Mouse (Mus musculus): ENCODE measurements around the gene Ift140.
A peak's percentile ranks its signal among the peaks of the same experiment; 100 is the strongest.

Ift140 gene

DNA sequence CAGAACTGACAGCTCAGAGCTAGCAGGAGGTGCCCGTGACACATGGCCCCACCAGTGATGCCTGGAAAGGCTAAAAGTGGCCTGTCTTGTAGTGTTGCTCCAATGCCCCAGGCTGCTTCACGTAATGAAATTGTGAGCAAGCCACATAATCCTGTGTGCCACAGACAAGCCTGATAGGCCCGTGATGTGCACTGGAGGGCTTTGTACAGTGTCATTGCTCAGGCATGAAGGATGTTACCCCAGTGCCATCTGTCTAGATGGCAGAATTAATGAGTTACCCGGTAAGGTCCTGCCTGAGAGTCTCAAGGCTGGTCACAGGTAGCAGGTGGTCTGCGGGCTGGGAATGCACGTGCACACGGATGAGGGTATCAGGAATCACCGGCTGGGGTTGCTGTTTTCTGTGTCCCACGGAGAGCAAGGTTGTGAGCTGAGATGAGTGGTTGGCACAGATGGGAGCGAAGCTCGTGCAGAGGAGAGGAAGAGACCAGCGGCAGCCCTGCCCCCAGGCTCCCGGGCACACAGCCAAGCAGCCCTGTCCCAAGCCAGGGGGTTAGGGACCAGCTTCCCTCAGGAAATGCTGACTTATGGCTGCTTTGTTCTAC lies 62.0 kb downstream of the Ift140 start:
- DNase-seq (ENCODE audit: low read depth, low spot score): no peak

DNA sequence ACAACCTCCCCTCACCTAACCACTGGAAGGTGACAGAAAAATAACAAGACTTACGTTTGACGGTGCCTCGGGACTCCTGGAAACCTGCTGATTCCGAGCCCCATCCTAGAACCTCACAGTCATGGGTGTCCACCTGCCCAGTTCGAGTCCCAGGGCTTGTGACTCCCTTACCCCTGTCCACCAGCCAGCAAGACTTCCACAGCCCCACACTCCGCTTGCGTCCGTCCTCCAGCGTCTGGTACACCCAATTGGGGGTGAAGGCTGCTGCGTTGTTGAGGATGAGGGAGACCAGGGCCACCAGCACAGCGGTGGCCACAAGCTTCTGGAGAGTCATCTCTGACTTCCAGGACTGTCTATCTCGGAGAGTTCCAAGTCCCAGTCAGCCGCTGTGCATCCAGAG lies 64.3 kb downstream of the Ift140 start:
- DNase-seq (ENCODE audit: low read depth, low spot score): no peak

DNA sequence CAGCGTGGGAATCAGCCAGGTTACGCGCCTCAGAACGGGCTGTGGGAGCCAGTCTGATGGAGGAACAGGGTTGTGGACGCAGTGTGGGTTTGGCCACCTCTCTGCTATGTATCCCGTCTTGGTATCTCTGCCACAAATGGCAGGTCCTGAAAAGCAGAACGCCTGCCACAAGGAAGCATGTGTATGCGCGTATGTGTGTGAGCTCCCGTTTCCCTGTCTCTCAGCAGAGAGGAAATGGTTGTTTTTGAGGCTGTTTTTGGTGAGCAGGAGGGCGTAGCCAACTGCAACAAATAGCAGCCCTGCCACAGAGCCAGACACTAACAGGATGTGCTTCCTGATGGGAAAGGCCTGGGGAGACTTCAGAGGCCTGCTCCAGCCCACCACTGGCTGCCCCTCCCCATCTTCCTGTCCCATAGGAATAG lies 65.1 kb downstream of the Ift140 start:
- no peak for DNase-seq (ENCODE audit: low read depth, low spot score)

DNA sequence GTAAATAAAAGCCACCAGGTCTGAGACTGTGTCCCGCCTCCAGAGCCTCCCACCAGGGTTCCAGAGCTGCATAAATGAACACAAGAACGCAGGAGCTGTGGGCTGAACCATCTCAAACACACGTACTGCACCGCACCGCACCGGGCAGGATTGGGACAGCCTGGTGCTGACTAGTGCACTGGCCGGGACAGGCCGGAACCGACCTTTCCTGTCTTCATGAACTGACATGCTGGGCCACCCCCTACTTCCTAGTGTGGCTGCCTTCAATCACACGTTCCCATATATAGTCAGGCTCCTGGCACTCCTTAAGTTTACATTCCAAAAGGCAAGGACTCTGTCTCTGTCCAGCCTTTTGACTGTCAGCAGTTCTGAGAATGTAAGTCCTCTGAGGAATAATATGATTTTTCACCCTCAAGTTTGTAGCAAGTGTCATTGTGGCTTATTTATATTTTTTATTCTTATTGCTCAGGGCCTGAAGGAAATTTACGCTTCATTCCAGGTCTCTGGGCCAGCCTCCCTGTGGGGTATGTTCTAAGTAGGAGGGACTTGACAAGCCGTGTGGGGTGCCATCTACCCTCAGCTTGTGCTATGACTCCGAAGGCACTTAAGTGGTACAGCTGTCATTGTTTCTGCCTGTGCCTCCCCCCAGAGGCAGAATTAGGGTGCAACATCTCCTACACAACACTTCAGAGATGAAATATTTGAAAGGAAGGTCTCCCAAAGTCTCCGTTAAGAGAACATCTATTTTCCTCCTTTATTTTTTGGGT lies 66.4 kb downstream of the Ift140 start:
- DNase-seq (ENCODE audit: low read depth, low spot score): no peak

DNA sequence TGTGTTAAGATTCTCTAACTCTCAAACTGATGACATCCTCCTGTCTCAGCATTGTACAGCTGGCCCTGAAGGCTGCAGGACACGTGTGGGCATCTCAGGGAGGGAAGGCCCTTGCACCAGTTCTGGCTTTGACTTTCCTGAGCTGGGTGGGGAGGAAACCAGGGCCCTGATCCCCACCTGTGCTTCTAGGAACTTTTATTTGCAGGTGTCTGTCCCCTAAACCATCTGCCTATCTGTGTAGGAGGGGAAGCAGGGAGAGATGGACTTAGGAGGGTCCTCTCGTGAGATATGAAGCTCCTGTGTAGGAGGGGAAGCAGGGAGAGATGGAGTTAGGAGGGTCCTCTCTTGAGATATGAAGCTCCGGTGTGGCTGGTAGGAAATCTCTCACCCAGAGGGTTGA lies 67.0 kb downstream of the Ift140 start:
- no peak for DNase-seq (ENCODE audit: low read depth, low spot score)

DNA sequence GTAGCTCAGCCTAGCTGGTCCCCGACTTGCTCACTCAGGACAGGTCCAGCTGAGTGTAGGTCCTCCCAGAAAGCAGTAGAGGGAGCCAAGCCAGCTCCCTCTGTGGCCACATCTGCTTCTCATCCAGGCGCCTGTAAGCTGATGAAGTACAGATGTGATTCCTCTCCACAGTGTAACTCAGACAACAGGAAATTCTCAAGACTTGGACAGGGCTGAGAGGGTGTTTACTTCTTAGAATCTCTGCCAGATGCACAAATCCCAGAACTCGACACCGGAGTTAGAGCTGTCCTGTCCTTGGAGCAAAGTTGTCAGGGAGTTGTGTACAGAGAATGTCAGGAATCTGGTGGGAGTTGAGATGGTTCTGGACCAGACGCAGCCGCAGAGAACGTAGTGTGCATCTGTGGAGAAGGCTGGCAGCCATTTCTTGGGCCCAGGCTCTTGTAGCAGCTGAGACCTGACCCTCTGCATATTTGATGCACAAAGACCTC lies 67.6 kb downstream of the Ift140 start, which contains the start of gene Tmem204:
Gene Tmem204, minus strand, starts transcription at position 148 of the 488 bp plus-strand sequence.
- DNase-seq (ENCODE audit: low read depth, low spot score): peak; percentile 33

DNA sequence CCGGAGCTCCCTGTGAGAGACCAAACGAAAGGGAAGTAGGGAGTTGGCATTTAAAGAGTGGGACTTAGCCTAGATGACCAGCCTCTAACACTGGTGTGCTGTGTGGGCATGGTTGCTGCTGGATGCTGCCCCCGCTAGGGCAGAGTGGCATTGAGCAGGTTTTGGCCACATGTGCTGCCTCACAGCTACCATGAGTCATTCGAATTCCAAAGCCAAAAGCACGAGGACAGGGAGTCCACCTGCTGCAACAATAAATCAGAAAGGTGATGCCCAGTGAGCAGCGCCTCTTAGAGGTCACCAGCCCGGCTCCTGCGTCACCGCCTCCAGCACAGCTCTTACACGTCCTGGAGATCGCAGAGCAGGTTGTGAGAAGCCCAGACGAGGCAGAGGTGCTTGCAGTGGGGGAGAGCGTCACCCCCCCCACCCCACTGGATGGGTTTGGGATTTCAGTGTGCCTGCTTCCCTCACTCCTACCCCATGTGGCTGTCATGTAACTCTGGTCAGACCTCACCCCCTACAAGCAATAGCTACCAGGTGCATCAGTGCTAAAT lies 69.0 kb downstream of the Ift140 start:
- no peak for DNase-seq (ENCODE audit: low read depth, low spot score)

DNA sequence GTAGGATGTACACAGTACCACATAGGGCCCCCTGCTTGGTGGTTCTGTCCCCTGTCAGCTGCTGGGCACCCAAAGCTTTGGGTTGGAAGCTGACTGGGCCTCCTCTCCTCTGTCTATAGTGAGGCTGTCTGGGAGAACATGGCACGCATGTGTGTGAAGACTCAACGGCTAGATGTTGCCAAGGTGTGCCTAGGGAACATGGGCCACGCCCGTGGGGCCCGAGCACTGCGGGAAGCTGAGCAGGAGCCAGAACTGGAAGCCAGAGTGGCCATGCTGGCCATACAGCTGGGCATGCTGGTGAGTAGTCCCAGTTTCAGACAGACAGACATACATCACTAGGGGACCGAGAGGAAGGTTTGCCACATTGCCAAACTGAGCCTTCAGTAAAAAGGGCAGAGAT lies 70.8 kb downstream of the Ift140 start:
- no peak for DNase-seq (ENCODE audit: low read depth, low spot score)

DNA sequence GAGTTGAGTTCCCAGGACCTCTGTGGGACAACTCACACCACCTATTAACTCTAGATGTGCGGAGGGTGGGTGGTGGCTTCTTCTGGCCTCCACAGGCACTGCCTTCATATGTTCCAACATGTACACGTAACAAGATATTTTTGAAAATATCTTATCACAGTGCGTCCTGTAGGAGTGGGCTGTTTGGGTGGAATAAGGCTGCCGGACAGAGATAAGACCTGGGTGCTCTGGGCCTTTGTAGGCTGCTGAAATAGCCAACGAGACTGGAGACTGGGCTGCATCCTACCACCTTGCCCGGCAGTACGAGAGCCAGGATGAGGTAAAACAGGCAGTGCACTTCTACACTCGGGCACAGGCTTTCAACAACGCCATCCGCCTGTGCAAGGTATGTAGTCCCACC lies 73.3 kb downstream of the Ift140 start:
- DNase-seq (ENCODE audit: low read depth, low spot score): peak; percentile 34

DNA sequence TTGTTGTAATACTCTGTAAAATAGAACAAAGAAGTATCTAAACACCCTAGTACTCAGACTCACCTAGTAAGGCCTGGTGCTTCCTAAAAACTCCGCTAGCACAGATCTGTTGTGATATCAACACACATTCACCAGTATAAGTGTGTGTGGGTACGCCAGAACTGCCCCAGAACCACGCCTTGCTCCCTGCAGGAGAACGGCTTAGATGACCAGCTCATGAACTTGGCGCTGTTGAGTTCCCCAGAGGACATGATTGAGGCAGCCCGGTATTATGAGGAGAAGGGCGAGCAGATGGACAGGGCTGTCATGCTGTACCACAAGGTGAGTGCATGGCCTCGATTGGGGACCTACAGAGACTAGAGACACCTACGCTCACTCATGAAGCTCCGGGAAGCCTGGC lies 74.6 kb downstream of the Ift140 start:
- no peak for DNase-seq (ENCODE audit: low read depth, low spot score)

DNA sequence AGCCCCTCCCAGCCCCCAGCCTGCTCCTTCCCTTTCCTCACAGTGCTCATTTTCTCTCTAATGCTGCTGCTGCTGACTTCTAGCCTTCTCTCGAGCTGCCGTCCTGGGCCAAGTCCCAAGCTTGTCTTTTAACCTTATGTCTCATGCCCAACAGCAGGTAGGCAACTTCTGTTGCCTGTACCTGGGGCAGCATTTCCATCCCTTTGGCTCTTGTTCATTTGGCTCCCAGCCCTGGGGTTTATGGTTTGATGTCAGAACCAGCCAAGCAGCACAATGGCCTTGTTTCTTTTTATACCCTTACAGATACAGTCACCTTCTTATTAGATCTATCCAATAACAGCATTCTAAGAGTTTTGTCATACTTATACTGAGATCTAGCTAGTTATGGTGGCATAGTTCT lies 80.3 kb downstream of the Ift140 start:
- DNase-seq (ENCODE audit: low read depth, low spot score): no peak

DNA sequence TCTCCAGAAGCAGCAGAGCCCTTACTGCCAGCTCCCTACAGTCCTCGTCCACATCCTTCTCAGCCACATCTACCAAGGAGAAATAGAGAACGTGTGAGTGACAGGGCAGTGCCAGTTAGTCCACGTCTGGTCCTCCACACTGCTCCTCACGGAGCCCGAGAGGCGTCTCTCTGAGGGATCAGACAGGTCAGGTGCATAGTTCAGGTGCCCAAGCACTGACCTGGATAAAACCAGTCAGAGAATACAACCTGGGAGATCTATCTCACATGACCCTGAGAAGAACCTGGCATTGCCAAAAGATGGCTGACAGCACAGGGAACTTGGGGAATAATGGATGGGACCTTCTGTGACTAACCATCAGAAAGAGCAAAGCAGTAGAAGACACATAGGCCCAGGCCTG lies 84.2 kb downstream of the Ift140 start:
- DNase-seq (ENCODE audit: low read depth, low spot score): no peak

DNA sequence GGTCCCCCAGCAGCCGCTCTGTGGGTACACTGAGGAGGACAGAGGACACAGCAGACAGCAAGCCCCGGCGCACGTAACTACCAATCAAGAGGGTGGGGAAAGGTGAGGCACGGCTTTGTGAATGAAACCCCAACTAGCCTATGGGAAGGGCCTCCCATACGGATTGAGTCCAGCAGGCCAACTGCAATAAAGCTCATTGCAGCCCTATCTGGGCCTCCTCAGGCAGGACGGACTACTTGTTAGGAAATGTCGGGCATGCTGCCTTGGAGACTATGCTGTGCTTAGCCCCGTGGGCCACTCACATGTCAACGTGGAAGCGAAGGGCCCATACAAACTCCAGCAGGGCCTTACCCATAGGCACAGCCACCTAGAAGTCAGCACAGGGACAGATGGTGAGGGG lies 85.5 kb downstream of the Ift140 start:
- DNase-seq (ENCODE audit: low read depth, low spot score): no peak

DNA sequence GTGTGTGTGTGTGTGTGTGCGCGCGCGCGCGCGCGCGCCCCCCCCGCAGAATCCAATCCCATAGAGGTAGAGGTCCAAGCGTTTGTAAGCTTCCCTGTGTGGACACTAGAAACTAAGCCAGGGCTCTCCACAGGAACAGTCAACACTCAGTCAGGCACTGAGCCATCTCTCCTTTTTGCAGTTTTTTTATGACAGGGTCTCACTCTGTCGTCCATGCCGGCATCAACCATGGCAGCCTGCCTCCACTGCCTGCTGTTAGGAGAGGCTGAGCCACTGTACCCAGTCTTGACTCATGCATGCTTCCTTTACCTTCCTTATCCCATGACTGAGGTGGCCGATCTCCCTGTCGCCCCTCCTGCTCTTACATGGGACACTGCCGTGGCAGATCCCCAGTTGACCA lies 91.9 kb downstream of the Ift140 start:
- no peak for DNase-seq (ENCODE audit: low read depth, low spot score)

DNA sequence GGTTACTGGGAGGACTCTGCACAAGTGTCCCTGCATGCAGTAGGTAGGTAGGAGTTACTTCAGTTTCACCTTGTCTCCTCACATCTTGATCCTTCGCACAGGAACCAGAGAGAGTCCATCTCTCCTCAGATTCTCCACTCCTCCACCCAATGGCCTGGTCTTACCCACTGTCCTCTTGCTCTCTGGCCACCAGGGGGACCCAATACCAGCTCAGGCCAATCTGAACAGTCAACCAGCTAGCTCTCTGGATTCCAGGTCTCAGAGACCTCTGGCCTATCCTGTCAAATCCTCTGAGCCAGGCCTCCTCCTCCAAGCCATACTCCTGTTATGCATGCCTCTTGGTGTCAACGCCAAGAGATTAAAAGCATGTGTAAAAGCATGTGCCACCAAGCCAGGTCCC lies 93.7 kb downstream of the Ift140 start:
- DNase-seq (ENCODE audit: low read depth, low spot score): peak; percentile 68

DNA sequence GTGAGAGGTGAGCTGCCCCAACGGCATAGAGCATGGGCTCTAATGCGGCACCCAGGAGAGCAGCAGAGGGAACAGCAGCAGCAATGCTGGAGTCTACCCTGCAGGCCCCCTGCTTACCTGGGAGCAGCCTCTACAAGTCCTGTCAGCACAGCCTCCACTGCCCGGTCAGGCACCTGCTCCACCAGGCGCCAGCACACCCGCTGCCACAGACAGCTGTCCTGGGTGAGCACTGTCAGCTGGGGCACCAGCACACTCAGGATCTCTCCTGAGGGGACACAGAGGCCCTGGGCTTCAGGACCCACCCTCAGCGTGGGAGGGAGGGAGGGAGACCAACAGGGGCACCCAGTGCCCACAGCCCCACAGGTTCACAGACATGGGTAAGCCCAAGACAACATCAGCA lies 94.7 kb downstream of the Ift140 start:
- no peak for DNase-seq (ENCODE audit: low read depth, low spot score)

DNA sequence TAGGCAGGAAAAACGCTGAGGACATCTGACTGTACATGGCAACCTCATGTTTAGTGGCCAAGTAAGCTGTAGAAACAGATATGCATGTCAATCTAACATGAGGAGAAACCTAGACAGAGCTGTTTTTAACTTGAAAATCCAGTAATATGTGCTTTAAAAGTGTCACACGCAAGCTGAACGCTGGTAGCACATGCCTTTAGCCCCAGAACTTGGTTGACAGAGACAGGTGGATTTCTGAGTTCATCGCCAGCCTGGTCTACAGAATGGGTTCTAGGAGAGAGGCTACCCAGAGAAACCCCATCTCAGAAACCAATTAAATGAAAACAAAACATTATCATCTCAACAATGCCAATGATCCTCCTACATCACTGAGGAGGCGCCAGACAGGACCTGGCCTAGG lies 95.3 kb downstream of the Ift140 start:
- no peak for DNase-seq (ENCODE audit: low read depth, low spot score)

DNA sequence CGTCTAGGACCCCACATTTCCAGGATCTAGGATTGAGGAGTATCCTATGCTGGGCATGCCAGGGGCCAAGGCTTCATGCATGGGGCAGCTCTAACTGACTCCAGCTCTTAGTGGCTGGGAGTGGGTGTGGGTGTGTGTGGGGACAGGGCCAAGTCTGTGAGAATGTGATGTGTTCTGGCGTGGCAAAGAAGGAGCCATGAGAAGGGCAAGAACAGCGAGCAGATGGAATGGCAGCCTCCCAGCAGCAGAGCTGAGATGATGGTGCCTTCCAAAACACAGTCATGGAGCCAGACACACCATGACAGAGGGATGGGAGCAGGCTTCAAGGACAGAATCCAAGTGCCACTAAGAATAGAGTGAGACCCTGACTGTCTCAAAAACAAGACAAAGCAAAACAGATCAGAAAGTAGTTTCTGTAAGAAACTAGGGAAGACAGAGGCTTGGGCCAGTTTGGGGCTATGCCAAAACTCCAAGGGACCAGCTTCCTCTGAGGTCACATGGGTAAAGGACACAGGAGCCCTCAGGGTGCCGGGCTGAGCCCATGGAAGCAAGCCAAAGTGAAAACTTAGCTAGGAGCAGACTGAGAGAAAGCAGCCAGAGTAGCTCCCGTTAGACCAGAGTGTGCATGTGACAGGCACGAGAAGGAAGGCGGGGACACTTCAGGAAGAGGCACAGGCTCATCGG lies 96.0 kb downstream of the Ift140 start:
- DNase-seq (ENCODE audit: low read depth, low spot score): no peak

DNA sequence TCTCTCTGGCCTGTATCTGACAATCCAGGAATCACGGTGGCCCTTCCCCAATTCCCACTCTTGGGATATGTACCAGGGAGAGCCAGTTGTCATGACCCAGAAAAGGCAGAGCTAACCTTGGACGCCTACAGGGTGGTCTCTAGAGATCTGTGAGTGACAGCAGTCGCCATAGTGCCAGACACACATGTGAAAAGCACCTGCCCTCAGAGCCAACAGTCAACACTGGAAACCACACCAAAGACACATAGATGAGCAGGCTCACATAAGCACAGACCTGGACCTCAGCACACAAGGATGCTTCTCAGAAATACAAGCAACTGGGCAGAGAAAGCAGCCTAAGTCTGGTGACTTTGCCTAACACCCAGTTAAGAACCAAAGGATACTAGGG lies 96.5 kb downstream of the Ift140 start:
- no peak for DNase-seq (ENCODE audit: low read depth, low spot score)

DNA sequence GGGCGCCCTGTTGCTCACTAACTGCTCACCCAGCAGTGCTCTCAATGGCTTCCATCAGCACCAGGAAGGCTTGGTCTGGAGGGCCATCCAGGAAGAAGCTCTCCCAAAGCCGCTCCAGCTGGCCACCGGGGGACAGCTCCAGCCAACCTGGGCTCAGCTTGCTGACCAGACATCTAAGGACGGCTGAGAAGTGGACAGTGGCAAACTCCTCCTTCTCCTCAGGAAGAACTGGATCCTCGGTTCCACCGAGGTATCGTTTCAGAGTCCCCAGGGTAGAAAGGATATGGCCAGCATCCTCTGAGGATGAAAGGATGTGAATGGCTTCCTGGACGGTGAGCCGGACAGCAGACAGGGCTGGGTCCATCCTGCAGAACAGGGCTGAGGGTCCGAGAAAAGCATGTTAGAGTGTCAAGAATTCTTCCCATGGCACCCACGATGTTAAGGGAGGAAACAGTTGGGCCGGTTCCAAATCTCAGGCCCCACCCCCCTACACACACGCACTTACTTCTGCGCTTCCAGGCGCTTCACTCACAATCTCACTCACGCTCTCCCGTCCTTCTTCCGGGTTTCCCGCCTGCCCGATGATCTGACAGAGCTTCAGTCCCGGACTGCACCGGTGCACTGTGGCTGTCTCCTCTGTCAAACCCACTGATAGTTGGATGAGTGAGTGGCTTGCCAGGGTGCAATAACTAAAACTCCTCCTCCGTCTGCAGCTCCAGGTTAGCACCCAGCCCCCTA lies 99.2 kb downstream of the Ift140 start:
- no peak for DNase-seq (ENCODE audit: low read depth, low spot score)

DNA sequence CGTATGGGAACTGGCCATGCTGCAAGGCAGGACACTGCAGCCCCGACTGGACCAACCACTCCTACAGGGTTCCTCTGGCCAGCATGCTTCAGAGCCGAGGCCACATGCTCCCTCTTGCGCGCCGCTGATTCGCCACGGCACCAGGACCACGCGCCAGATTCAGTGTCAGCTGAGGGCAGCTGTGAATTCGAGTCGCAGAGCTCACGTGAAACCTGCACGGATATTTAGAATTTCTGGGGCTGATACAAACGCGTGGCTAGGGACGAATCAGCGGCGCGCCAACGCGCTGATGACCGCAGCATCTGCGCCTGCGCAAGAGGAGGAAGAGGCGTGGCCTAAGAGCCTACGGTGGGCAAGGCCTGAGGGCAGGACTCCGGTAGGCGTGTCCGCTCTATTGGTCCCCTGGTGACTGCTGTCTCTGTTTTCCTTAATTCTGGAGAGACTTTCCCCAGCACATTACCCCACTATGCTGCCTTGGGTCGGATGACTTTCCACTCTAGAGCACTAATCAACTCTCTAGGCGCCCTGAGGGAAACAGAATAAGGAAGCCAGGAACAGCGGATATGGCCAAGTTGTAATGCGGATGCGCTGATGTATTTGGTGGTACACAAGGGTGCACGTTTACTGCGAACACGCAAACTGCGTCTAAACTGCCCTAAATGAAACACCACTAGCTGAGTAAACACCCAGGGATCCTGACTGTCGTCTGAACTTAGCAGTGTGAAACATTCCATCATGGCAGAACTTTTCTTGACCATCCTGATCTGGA lies 100.0 kb downstream of the Ift140 start, which contains the start of gene Telo2:
Gene Telo2, minus strand, starts transcription at position 304 of the 769 bp plus-strand sequence.
- DNase-seq (ENCODE audit: low read depth, low spot score): peak; percentile 92

All from R1 (cell line).